Mouse (Mus musculus) retina, embryonic 14.5 days (tissue): ENCODE data around the gene Whrn.

Experiments used
- DNase-seq: peaks from one replicate; pipeline ENCODE4 v3.0.0-alpha.2; 2015; ENCODE audit warnings: low spot score

Gene Whrn

DNA sequence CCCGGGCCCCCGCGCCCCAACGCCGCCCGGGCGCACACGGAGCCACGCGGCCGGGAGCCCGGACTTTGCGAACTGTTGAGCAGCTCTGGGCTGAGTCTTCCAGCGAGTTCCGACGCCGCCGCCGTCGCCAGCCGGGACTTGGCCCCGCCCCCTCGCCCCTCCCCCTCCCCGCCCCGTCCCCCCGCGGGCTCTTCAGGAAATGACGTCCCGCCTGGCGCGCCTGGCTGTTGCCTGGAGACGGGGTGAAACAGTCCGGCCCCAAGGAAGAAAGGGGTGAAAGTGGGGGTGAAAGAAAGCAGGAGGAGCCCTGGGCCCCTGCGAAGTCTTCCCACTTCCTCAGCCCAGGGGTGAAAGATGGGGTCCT, at the start of gene Whrn:
Whrn (minus strand) TSS at position 77 of the 364 bp plus-strand sequence.
- peak; percentile 80 for DNase-seq

DNA sequence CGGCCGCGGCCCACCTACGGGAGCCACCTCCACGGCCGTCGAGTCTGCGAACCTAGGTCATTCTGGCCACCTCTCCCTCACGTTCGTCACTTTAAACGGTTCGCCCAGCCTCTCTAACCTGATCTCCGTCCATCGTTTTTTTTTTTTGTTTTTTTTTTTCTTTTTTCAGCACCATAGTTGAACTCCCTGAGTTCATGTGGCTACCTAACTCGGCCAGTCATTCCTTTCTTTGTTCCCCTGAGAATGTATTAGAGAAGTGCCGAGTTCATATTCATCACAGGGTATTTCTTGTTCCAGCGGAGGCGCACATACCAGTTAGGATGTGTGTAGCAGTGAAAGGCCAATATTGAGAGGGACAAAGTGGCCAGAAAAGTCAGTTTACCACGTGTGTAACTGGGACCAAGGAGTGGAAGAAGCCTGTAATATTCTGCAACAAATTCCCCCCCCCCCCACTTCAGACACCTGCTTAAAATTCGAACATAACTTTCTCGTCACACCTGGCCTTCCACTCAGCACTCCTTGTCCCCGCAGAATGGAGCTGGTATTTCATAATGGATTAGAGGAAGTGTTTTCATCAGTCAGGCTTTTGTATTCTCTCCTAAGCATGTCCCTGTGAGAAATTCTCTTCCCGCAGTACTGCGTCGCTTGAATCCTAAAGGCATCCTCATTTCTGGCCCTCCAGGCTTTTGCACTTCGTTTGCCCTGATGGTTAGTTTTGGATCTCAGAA, 49.6 kb upstream of the Whrn start:
- DNase-seq: no peak

DNA sequence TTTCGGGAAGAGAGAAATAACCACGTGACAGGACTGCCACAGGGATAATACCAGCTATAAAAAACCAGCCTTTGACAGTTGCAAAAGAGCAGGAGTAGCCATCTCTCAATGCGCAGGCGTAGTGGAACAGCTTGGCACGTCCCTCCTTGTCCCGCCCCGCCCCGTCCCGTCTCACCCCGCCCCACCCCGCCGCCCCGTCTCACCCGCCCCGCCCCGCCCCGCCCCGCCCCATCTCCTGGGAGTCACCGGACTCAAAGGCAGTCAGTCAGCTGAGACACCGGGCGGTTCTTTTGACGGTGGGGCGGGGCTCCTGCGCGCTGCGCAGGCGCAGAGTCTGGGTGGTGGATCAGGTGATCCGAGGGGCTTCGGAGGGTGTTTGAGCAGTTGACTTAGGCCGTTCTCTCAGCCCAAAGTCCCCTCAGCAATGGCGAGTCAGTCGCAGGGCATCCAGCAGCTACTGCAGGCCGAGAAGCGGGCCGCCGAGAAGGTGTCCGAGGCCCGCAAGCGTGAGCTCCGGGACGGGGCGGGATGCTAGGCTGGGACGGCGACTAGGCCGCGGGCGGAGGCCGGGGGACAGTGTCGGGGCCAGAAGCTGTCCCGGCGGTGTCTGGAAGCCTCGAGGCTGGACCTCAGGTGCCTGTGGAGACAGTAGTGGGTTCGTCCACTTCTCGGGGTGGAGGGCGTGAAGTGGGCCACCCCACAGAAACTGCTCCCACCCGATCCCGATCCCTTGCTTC, 48.9 kb upstream of the Whrn start, which contains the start of gene Atp6v1g1:
Atp6v1g1 (plus strand) TSS at position 279 of the 737 bp plus-strand sequence.
- peak; percentile 95 for DNase-seq

DNA sequence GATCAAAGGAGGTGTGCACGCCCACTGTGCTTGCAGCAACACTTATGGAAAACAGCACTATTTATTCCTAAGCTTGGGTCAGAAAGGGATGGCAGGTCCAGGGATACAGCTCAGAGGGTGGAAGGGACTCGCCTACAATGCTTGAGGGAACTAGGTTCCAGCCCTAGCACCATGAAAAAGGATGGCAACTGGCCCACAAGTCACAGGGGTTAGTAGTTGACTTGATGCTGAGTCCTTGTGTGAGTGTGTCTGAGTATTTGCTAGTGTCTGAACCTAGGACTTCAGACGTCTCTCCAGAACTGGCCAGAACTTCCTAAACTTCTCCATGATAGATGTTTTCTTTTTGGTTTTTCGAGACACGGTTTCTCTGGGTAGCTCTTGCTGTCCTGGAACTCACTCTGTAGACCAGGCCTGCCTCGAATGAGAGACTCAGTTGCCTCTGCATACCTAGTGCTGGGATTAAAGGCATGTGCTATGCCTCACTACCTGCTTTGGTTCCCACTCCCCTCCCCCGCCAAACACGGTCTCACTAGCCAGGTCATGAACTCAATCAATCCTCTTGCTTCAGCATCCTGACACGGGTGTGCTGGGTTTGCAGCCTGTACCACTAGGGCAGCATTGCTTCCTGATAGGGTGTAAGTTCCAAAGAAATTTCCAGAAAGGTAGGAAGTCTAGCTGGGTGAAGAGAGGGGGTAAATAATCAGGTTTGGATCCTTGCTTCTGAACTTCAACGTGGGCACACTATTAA, 48.1 kb upstream of the Whrn start:
- DNase-seq: no peak

DNA sequence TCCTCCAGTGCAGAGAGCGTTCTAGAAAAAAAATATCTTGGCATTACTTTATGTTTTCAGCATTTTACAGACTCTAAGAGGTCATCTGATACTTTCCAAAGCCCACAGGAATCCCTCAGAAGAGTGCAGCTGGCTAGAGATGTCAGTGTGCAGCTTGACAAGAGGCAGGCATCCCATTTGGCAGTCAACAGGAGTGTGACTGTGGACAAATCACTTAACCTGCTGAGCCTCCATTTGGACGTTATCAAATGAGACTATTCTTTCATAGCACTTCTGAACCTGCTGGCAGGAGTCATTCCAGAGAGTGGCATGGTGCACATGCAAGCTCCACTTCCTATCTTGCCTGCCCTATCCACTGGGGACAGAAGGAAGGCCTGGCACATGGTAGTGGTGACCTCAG, 46.4 kb upstream of the Whrn start:
- no peak for DNase-seq

DNA sequence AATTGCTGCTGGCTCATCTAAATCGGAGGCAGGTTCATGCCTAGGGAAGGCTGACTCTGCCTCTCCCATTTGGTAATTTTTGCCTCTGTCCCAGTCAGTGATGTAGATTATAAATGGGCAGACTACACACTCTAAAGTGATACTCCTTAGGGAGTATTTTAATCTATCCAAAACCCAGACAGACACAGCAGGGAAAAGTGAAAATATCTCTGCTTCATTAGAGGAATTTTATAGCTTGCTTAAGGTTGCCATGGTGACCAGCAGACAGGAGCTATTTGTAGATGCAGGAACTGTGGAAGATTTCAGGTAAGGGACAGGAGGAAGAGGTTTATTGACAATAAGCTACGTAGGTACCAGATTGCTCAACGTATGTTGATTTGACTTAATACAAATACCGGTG, 41.8 kb upstream of the Whrn start:
- DNase-seq: no peak

DNA sequence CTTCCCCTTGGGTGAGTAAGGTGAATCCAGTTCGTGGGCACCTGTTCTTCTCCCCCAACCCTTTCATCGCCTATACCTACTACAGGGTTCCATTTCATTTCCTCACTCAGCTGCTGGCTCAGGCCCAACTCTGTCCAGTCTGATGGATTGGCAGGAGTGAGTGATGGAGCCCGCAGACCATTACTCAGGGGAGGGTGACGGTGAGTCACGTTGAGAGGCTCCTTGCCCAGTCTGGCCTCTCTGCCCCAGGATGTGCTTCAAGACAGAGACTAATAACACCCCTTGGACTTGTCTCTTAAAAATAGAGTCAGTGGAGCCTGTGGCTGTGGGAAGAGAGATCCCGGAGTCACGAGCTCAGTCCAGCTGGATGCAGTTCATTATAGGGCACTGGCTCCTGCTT, 34.6 kb upstream of the Whrn start:
- no peak for DNase-seq

DNA sequence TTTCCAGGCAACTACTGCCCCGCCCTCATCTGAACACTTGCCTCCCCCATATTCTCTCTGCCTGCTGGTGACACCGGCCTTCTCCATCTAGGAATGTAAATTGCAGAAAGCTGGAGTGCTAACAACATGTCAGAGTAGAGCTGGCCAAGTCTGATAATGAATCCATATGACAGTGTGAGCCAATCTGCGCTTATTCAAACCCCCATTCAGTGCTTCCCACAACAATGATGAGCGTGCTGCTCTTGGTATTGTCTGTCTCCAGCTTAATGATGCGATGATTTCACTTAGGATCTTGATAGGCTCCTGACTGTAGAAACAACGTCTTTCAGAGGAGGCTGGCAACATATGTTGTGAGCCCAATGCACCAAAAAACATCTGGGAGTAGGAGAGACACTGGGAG, 33.2 kb upstream of the Whrn start:
- DNase-seq: peak; percentile 14

DNA sequence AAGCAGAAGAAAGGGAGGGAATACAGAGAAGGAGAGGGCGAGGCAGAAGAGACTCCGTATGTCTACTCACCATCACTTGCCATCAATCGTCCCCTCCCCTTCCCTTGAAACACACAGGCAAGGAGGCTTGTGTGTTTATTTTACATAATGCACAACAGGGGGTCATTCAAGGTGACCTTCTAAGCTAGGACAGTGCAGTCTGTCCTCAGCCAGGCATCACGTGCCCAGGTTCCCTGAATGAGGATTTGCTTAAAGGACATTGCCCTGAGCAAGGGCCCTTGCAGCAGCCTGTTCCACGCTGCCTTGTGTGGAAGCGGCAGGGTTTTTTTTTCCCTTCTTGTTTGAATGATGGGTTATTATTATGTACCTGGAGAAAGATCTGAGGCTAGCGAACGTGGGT, 29.7 kb upstream of the Whrn start:
- no peak for DNase-seq

DNA sequence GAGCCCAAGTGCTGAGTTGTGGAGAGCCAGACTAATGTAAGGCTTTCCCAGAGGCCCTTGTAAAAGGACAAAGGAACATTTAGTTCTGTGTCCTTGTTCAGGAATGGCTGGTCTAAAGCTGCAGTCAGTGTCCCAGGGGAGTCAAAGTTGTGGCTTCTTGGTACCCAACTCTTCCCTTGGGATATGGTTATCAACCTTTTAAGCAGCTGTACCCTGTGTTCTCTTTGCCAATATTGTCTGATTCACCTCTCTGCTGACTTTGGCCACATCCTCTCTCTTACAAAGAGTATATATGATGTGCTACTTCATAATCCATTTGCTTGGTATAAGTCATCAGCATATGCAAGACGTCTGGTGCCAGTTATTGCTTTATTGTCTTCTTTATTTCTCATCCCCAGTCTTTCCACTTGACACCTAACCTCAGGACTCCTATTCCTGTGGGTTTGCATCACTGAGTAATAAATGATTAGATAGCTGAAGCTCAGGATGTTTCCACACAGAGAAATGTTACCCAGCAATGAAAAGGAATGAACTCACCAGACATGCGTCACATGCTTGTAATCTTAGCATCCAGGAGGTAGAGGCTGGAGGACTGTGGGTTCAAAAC, 26.1 kb upstream of the Whrn start:
- no peak for DNase-seq

DNA sequence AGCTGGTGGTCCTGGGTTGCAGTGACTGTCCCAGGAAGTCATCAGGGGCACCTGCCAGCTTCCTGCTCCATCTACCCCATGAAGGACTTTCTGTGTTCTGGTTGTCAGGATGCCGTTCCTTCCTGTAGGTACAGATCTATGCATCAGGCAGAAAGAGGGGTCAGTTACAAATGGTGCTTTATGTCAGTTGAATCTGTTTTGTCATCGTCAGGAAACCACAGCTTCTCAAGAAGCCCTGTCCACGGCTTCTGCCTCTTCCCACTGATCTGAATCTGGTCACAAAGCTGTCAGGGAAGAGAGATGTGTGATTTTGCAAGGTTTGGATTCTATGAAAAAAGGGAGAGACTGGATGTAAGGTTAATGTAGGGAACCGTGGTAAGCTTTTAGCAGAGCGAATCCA, 19.2 kb upstream of the Whrn start:
- no peak for DNase-seq

DNA sequence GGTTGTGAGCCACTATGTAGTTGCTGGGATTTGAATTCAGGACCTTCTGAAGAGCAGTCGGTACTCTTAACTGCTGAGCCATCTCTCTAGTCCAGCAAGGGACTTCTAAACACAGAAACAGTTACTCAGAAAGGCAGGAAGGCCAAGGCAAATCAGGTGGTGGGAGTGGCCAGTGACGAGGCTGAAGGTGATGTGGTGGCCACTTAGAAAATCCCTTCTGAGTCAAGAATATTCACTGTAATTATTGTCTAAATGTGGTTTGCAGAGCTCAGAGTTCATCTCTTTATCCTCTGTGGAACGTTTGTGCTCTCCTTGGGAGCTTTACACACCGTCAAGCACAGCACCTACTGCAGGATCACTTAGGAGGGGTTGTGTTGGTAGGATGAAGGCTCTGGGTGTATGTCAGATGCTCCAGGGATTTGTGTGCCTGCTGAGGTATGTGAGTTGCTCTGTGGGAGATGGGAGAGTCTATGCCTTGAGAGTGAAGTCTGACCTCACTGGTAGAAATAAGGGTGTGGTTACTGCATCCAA, 18.7 kb upstream of the Whrn start:
- no peak for DNase-seq

DNA sequence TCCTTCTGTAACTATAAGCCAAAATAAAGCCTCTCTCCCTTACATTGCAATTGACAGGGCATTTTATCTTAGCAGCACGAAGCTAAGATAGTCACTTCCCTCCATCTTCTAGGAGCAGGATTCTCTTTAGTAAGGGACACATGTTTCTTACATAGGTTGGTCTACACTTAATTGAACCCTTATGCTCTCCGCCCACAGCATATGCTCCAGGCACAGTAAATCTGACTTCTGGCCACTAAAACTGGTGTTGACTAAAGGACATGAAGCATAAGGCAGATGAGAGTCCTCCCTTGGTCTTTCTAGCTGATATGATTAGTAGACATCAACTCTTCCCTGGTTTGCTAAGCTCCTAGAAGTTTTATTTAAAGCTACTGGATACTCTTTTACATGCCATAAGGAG, 17.1 kb upstream of the Whrn start:
- no peak for DNase-seq

DNA sequence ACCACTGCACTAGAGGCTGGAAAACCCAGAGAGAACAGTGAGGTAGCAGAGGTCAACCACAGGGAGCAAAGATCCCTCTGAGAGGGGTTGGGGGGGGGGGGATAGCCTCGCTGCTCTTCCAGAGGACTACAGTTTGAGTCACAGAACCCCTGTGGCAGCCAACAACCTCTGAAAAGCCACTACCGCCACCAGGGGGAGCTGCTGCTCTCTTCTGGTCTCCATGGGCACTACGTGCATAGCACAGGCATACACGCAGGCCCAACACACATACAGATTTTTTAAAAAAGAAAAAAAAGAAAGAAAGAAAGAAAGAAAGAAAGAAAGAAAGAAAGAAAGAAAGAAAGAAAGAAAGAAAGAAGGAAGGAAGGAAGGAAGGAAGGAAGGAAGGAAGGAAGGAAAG, 12.4 kb upstream of the Whrn start:
- DNase-seq: peak; percentile 81

DNA sequence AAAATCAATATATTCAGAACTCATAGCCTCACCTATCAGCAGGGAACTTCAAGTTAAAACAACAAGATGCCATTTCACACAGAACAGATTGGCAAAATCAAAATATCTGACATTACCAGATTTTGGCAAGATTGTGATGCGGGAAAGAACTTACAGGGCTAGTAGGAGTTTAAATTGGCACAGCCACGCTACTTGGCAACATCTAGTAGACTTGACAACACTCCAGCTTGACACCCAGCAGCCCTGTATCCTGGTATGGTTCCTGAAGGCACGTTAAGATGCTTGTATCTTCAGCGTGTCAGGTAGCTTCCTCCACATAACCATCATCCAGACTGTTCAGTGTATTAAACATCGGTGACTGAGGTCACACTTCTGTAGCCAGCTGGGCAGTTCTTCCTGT, 11.7 kb upstream of the Whrn start:
- DNase-seq: no peak

DNA sequence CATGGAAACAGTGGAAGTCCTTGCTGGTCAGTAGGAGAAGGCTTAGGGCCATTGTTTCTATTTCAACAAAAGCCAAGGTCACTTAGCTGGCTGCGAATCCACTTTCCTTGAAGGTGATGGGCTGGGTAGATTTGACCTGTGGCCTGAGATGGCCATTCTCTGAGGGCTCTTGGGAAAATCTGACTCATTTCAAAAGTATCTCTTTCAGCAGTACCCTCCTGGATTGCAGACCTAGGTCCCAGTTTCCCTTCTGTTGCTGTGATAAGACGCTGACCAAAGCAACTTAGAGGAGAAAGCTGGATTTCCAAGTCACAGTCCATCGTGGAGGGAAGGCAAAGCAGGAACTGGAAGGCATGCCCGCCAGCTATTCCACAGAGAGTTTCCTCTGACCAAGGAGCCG, 8.2 kb upstream of the Whrn start:
- no peak for DNase-seq

DNA sequence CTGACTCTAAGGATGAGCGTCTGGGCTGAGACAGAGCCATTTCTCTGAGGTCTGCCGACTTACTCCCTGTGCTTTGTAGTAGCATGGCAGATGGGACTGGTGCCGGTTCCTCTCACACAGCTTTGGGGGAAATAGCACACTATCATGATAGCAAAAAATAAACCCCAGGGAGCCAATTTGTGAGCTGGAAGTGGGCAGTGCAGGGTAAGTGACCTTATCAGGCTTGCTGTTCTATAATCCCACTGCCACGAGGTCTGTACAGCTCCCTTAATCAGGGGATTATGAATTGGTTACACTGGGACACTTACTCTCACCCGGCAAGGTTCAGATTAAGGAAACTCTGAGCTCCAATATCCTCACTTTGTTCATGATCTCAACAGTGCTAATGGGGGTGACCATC, 5.3 kb upstream of the Whrn start:
- no peak for DNase-seq

DNA sequence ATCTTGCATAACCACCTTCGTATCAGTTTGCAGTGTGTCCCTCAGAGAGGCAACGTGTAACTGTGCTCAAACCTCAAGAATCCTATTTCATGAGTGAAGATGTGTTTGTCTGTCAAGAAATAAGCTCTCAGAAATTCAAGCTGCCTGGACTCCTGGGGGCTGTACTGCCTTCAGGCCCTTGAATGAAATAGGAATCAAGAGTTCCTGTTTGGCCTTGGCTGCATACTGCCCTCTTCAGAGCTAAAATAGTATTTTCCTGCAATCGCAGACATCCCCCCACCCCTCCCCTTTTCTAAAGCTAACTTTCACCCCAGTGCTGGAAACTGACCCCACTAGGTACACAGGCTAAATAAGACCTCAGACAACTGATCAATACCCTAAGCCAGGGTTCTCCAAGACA, 2.6 kb upstream of the Whrn start:
- DNase-seq: peak; percentile 52

DNA sequence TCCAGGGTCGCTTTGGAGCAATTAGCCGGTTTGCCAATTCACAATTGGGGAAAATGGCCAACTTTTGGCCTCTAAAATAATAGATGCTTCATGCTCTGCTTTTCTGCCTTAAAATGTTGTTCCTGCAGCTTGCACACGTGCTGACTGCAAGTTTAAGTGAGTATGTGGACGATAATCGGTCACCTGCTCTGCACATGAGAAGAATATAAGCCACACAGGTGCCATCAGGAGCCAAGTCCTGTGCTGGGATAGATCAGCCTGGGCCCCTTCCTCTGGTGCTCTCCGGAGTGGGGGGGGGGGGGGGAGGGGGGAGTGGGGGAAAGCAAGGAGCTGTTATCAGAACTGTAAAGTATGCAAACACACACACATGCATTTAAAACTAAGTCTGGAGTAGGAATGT, 521 bp upstream of the Whrn start:
- no peak for DNase-seq

DNA sequence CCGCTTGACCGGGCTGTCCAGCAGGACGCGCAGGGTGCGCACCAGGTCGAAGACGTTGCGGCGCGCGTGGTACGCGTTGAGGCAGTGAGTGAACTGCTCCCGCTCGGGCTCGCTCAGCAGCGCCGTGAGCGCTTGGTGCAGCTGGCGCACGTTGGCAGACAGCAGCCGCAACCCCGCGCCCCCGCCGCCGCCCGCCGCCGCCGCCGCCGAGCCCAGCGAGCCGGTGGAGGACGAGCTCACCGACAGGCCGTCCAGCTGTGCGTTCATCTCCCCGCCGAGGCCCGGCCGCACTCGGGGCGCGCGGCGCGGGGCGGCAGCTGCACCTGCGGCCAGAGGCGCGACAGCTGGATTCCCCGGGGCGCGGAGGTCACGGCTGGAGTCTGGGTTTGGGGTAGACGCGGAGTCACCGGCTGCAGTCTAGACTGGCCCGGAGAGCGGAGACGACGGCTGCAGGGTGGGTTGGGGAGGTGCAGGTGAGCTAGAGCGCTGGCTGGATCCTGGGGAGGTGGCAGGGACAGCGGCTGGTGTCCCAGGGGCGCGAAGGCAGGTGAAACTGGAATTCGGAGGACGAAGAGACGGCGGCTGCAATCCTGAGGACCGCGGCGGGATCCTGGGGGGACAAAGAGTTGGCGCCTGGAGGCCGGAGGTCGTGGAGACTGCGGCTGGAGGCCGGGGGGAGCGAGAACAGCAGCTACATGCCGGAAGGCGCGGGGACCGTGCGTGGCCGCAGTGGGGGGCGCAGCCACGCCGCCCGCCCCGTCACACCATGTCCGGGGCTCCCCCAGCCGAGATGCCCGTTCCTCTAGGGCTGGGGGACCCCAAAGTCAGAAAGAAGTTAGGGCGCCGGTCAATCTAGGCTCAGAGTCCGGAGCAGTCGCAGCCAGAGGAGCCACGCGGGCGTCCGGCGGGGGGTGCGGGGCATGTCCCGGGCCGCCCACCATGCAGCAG, 550 bp downstream of the Whrn start:
- DNase-seq: peak; percentile 32

DNA sequence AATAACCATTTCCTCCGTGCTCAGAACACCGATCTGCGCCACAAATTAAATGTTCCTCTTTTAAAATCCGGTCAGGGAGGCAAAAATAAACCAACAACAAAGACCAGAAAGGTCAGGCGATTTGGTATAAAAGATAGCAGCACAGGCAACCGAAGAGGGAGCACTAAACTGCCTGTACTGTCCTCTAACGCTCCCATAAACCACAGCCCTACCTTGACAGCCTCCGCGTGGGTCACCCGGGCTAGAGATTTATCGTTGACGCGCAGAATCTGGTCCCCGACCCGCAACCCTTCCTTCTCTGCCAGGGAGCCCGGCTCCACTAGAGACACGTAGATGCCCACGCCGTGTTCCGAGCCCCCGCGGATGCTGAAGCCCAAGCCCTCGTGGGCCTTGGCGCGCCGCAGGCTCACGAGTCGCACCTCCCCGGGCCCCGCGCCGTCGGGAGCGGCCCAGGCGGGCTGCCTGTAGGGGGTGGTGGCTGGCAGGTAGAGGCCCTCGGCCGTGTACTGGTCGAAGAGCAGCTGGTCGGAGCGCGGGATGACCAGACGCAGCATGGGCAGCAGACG, 1.3 kb downstream of the Whrn start:
- peak; percentile 63 for DNase-seq
